Mouse (Mus musculus) heart, adult 18-20 months (tissue): ENCODE measurements around the gene Taf1d. TPM values are rescaled to one million over a fixed set of nuclear protein-coding genes. Genes with fewer than 3 reads are reported as not detected.
"Not testable (repeated sequence)": the region's sequence is repeated elsewhere in the genome, so short reads cannot be mapped to it uniquely, and the experiment has no call there.

ENCODE experiments used
- DNase-seq, 2 experiments: peaks; one replicate each; pipeline ENCODE4 v3.0.0; 2021 to 2022; ENCODE audit warnings: mixed read lengths in 1 of 2
- total RNA-seq, 2 experiments: library from RNA; stranded (reverse); gene quantifications; 2 replicates each; pipeline ENCODE4 v1.2.3; 2021

The Taf1d gene
- total RNA-seq, 2 experiments from 2014 or later = 21.5 to 33.2 TPM

DNA sequence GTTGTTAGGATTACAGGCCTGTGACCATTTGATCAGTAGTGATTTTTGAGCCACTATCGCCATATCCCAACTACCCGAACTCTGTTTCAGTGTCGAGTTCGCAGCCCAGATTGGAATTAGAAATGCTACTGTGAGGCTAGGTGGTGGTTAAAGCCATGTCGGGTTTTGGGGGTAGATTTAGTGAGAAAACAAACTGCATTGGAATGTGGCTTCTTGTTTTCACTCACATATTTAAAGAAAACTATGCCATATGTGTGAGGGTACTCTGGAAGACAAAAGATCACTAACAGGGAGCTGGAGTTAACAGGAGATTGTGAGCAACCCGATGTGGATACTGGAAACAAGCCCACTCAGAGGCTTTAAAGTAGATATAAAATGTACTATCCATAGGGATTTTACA lies 1.2 kb downstream of the Taf1d start:
- peak in 1 of 2 experiments; percentile 13 for DNase-seq

DNA sequence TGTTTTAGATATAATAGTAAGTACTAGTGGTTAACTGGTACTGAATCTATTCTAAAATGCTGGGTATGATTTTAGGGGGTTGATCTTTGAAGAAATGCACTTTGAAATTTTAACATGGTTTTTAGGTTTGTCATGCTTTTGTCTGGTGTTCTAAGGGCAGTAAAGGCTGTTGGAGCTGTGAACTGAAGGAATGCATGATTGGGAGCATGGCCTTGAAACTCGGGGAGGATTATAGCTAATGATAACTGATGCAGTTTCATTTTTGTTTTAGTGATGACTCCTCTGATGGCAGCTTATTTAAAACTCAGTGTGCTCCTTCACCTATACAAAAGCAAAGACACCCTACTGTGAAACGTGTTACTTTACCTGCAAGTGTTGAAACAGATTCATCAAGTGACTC lies 2.2 kb downstream of the Taf1d start:
- DNase-seq = no peak

DNA sequence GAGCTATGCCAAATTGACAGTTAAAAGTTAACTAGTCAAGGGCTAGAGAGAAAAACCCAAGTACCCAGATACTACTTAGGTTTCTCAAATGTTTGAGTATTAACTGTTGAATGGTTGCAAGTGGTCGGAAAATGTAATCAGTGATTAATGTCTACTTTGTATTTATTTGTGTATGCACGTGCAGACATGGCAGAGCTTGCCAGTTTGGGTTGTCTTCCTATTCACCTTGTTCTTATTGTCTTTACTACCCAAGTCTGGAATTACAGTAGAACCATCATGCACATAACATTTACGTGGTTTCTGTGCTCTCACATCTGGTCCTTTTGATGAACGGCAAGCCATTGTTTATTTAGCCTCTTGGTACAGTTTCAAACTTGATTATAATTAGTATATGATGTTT lies 3.4 kb downstream of the Taf1d start:
- DNase-seq = no peak

DNA sequence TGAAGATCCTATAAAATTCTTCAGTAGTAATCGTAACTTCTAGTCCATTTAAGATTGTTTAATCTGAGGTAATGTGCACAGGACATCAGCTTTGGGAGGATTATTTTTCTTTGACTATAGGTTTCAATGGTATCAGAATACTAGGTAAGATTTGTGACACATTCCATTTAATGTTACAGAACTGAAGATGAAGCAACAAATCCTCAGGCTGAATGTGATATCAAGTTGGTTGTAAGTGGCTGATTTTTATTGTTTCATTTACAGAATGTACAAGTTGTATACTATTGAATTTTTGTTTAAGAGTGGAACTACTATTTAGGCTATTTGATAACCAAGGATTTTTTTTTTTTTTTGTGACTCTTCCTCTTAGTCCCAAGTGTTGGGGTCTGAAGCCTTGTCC lies 4.2 kb downstream of the Taf1d start:
- DNase-seq = no peak

DNA sequence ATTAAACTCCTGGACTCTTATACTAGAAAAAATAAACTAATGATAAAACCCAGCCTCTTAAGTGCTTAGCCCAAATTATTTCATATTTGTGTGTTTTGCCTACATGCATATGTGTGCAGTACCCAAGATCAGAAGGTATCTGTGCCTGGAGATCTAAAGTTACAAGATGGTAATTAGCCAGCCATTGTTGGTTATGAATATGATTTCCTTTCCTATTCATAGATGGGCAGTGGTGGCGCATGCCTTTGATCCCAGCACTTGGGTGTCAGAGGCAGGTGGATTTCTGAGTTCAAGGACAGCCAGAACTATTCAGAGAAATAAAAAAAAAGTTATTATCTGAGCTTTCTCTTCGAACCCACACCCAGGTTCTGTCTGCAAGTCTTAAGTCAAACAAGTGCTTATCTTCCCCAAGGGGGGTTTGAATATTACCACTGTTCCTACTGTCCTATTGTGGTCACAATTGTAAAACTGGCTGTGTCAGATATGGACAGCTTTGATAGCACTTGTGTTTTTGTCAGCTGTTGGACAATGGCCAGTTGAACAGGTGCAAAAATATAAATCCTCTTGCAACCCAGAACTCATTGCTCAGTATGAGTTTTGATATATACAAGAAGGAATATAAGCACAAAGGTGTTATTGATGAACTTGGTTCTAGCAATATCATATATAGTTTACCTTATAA lies 6.2 kb downstream of the Taf1d start:
- DNase-seq = no peak

DNA sequence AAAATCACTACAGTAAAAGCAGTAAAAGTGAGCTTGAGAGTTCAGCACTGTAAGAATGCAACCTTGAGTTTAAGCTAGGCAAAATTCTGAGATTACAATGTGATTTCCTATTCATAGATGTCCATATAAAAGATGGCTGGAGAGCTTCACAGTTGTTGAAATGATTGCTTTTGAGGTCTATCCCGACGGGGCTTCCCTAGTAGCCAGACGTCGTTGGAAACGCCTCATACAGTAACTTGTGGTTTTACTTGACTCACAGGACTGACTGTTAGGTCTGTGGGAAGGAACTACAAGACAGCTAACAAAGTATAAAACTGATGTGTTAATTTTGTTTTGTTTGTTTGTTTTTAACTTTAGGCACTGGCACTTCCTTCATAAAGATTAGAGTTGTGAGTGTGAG lies 7.6 kb downstream of the Taf1d start:
- no peak for DNase-seq

DNA sequence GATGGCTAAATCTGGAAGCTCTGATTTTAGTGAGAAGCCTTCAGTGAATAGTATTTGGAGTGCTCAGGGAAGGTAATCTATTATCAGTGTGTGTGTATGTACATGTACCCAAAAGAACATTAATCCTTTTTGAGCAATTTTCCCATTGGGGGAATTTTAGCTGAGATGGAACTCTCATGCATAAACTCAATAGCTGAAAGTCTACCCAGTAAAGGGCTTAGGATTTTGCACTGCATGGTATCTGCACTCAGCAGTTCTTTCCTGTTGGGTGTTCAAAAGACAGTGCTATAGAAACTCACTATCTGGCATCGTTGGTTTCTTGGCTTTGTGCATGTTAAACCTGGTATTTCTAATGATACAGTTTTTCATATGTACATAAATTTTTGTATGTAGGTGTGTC lies 8.6 kb downstream of the Taf1d start:
- DNase-seq = no peak

DNA sequence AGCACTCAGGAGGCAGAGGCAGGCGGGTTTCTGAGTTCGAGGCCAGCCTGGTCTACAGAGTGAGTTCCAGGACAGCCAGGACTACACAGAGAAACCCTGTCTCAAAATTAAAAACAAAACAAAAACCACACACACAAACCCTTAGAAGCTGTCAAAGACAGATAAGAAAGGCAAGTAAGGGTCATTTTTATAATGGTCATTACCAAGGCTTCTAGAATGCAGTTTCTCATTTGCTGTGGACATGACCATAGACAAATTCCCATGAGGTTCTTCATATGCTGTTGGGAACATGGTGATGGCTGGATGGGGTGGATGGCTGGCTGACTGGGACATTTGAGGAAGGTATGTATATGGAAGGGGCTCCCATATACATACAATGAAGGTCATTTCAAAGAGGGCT lies 10.3 kb downstream of the Taf1d start:
- DNase-seq = not testable (repeated sequence)

DNA sequence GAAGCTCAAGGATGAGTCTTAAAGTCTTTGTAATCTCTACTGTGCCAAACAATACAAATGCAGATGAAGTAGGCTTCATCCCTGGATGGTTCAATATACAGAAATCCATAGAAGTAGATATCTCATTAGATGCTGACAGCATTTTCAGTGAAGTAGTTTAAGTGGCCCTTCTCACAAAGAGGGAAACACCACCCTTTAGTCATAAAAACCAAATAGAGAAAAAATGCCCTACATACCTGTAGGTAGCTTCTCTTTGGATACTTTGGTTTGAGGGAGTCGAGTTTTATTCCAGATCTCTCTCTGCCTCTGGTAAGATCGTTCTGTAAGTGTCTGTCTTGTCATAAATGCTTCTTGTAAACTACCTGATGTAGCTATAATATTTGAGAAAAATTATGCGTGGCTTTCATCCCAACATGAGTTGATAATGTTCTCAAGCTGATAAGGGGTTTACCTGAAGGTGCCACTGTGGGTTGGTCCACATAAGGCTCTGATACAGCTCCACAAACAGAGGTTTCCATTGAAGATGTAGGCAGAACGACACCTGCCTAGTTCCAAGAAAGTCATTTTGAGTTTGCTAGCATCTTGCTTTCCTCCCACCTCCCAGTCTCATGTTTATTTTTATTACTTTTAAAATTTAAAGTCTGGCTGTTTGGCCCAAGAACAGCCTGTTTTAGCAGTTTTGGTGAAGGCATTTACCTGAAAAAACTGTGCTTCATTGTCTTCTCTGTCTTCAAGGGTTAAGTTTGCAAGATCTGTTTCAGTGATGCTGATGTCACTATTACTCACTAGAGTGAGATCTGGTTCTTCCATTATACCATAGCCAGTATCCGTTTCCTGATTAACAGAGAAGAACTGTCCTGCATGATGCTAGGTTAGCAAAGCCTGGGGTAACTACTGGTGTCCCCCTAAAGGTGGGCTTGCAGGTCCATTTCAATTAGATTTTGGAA lies 11.5 kb downstream of the Taf1d start:
- DNase-seq = no peak

DNA sequence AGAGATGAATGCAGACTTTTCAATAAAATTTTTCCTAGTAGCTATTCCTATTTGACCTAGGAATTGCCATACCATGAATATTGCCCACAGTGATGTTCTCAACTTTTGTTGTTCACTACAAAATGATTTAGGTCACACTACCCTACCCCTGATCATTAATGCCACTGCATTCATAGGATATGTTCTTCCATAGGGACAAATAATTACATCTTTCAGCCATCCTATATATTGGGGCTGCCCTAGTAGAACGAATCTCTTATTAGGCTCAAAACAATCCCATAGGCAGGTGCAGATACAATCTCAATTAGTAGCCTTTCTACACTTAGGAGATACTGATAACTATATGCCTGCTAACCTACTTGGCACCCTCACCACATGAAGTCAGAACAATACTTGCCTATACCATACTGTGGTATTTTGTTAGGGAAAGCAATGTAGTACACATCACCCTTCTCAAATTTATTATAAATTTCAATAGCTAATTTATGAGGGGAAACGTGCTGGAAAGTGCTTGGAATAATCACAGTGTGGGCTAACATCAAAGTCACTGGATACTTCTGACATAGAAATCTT lies 12.2 kb downstream of the Taf1d start:
- no peak for DNase-seq

DNA sequence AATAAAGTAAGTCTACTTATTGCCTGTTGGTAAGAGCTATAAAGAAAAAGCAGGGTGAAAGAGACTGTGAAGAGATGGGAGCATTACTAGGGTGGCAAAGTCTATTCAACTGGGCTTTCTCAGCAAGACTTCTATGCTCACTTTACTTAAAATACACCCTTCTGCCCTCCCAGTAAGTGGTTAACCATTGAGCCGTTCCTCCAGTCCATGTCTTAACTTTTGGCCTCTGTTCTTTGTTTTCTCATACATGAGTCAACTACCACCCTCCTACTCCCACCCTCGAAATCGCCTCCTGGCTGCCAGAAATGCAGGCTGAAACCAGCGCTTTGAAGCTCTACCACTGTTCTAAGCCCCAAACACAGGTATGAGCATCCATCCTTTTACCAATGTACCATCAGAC lies 31.8 kb downstream of the Taf1d start:
- DNase-seq = no peak

DNA sequence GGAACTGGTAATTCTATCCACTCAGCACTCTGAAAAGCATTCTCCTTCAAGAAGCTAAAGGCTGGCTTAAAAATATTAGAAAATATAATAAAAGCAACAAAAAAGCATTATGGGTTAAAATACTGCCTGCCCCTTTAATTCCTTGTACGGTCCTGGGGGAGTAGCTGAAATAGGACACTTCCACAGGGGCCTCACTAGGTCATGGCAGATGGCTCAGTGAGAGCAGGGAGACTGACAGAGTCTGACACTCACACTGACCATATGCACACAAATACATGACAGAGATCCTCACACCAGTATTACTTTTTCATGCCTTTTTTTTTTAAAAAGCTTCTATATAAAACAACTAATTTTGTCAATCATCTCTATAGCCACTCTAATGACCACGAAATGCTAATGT lies 43.9 kb downstream of the Taf1d start:
- no peak for DNase-seq

DNA sequence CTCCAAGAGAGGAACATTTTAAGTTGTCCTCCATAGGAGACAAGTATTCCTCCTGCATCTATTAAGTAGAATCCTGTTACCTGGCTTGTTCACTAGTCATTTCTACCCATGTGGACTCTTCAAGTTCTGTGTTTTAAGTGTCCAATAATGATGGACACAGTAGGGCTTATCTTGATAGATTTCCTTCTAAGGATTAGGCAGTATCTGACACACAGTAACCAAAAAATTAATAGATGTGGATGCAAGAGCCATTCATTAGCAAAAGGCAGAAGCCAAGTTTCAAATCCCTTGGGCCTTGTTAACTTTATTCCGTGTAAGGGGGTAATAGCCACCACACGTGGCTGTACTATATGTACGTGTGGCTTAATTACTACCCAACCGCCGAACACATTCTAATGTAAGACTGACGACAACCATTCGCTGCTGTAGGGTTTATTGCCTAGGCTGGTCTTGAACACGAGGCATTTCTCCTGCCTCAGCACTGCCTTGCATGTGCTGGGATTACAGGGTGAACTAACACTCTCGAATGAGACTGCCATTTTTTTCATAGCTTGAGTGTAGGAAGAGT lies 51.0 kb downstream of the Taf1d start:
- DNase-seq = no peak

DNA sequence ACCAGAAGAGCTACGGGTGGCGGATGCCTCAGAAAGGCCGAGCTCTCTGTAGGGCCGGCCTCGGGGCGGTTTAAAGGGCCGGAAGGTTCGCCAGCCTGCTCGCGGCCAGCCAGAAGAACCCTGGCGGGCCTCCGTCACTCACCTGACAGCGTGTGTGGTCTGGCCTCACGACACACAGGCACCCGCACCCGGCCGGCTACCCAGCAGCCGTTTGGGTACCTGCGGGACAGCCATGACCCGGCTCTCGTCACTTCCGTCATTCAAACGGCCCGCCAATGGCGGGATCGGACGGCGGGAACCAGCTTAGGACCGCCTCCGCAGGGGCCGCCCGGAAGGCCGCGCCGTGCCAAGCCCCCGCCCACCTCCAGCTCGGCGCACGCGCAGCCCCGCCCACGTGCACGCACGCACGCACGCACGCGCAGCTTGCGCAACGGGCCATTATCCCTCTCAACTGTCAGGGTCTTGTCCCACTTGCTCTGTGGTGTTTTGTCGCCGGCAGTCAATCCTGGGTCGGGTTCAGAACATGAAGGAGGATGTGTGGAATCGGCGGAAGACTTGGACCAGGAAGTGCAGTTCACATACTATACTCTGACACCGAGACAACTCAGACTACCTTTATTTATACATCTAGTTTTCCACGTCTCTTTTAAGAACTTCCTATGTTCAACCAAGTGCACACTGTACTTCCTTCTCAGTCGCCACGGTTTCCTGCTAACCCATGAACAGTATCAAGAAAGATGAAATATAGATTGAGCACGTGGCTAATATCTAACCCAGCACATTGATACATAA lies 51.7 kb downstream of the Taf1d start, which contains the start of gene Cep295:
Gene Cep295 (minus strand): TSS at position 305 of the 792 bp plus-strand sequence.
- peak; percentile 96 for DNase-seq

DNA sequence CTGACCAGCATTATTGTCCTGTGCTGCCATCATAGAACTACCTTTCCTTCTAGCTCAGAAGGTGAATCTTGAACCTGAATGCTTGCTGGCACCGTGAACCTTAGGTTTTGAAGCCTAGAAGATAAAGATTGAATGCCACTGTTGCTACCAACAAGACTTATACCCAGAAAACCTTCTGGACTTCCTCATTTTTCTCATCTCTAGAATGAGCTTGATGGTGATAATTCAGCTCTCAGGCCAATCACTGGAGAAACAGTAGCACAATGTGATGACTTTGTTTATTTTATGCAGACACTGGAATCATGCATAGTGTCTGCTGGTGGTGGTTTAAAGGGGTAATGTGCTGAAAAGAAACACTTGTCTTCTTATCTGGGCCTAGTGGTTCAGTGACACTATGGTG lies 58.8 kb downstream of the Taf1d start:
- DNase-seq = no peak

DNA sequence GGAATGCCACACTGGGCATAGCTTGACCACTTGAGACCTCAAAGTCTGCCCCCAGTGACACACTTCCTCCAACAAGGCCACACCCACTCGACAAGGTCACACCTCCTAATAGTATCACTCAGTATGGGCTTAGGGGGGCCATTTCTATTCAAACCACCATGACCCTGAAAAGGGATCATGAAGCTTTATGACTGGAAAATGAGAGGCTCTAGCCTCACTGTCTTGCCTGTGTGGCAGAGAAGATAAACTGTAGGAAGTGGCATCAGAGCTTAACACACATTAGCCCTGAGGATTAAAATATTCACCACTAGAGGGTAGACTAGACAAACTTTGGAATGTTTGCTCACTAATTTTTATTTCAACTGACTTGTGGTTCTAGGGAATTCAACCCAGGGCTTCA lies 59.8 kb downstream of the Taf1d start:
- DNase-seq = peak in 1 of 2 experiments; percentile 20

DNA sequence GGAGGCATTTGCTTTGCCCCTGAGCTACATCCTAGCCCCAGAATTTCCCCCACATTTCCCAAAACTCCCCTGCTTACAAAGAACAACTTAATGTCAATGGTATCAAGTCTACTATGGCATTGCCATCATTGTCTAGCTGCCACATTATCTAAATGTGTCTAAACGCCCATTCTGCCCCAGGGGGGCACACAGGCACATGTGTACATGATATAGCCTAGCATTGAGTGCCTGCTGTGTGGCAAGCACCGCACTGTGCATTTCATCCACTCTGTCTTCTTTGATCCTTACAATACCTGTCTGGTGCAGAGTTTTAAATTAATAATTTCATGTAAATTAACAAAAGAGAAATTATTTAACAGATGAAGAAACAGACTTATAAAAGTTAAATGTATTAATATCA lies 60.2 kb downstream of the Taf1d start:
- no peak for DNase-seq
